Comparison of ENCODE assay signal across 15 mouse cellular contexts in the genomic region with DNA sequence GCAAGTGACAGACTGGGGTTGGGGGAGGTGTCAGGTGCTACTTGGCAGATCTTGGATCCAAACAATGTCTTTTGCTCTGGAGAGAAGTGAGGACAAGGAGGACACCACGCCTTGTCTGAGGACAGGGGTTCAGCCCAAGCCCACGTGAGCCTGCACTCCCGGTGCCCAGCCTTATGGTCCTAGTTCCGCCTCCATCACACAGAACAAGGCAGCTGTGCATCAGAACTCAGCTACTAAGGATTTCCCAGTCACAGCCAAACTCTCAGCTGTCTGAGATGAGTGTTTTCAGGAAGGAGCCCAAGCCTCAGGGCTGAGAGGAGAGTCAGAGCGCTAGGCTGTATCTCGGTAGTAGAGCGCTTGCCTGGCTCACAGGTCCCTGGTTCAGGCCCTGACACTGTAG.
A peak's percentile ranks its signal among the peaks of the same experiment; 100 is the strongest.
DNase-seq lines count a peak whose midpoint lies in the region; ATAC-seq and TF ChIP-seq lines count a peak whose summit lies in the region.
"Had no signal": no experiment of that assay in that cellular context is flagged by ENCODE, and none has a peak within 500 bp of the region (broad histone marks: within the 10 kb centered on the region; RNA-seq: fewer than 3 reads in every experiment).

No protein-coding gene starts in this region.

- 63% methylated on average over 7 of the region's 7 CpGs for WGBS in heart, postnatal 0 days

- H3K36me3 ChIP-seq in heart, postnatal 0 days (replicated peaks; ENCODE audit: control insufficient read depth, insufficient read depth, low read length), result no peaks in the 10 kb centered on the region
- H3K36me3 ChIP-seq: embryonic facial prominence, embryonic 12.5 days; forebrain, embryonic 12.5 days; G1E; lung, embryonic 15.5 days had no signal

- H3K4me3 ChIP-seq in heart, postnatal 0 days (ENCODE audit: low read depth, low read length), result no peak overlapping the region
- H3K4me3 ChIP-seq: embryonic facial prominence, embryonic 12.5 days; forebrain, embryonic 12.5 days; lung, embryonic 15.5 days had no signal

- no peak overlapping the region for H3K4me2 ChIP-seq in heart, postnatal 0 days (ENCODE audit: low read depth, low read length)
- H3K4me2 ChIP-seq: embryonic facial prominence, embryonic 12.5 days; forebrain, embryonic 12.5 days; lung, embryonic 15.5 days; midbrain, embryonic 11.5 days had no signal

- H3K9ac ChIP-seq in heart, postnatal 0 days (replicated peaks; ENCODE audit: low read depth, low read length), result no peak overlapping the region
- H3K9ac ChIP-seq: embryonic facial prominence, embryonic 12.5 days; forebrain, embryonic 12.5 days; lung, embryonic 15.5 days had no signal

- no peak for TF ChIP-seq EP300 in heart, postnatal 0 days (IDR thresholded peaks at IDR 0.05; ENCODE audit: low read depth)

- peak; percentile 21 for DNase-seq in adrenal gland, postnatal 14 days
- DNase-seq in adrenal gland, postnatal 4 days (ENCODE audit: low spot score in 2 of 2), result no peak
- no peak for DNase-seq in heart, postnatal 0 days (ENCODE audit: low spot score)
- no peak for DNase-seq in heart, postnatal 14 days
- DNase-seq in right cerebral cortex, postnatal 25 days, result peak; percentile 33
- no peak for DNase-seq in right cerebral cortex, postnatal 10 days (ENCODE audit: low spot score in 2 of 2)
- no peak for DNase-seq in layer of hippocampus, postnatal 36 days
- DNase-seq: gastrocnemius, postnatal 25 days; thymus, adult 18-20 months had no signal

- H3K27ac ChIP-seq in heart, postnatal 0 days (ENCODE audit: low read depth), result no peak overlapping the region
- H3K27ac ChIP-seq: embryonic facial prominence, embryonic 12.5 days; forebrain, embryonic 12.5 days; lung, embryonic 15.5 days had no signal

- H3K27me3 ChIP-seq in heart, postnatal 0 days (ENCODE audit: control insufficient read depth, insufficient read depth, low read length), result no peaks in the 10 kb centered on the region
- H3K27me3 ChIP-seq: embryonic facial prominence, embryonic 12.5 days; lung, embryonic 15.5 days had no signal

- no peak for TF ChIP-seq CTCF in heart, postnatal 0 days (IDR thresholded peaks at IDR 0.05; ENCODE audit: low read depth)

- ATAC-seq in heart, postnatal 0 days (ENCODE audit: insufficient read depth, low read depth), result peak; percentile 8; the same call in 1 of the 2 replicates
- ATAC-seq in megakaryocyte, adult 5-6 weeks (ENCODE audit: poor library complexity, severe bottlenecking), result no peak

- H3K9me3 ChIP-seq in heart, postnatal 0 days (replicated peaks; ENCODE audit: control insufficient read depth, low read length), result no peaks in the 10 kb centered on the region
- H3K9me3 ChIP-seq: embryonic facial prominence, embryonic 12.5 days; forebrain, embryonic 12.5 days; lung, embryonic 15.5 days had no signal

- peaks cover 10% of the 10 kb centered on the region; the same call in 1 of the 2 replicates for H3K4me1 ChIP-seq in heart, postnatal 0 days (ENCODE audit: control insufficient read depth, insufficient read depth)

- intact Hi-C loops in heart, postnatal 14 days (cut with DNase I), result no loop called here

Comparison
In these comparisons a context has a peak if more than half of its experiments do, and no peak if none do; other contexts are left out.
1. DNase-seq: peak in adrenal gland, postnatal 14 days (single experiment) and right cerebral cortex, postnatal 25 days (single experiment); none in adrenal gland, postnatal 4 days (0 of 2), heart, postnatal 0 days (single experiment), heart, postnatal 14 days (0 of 2), right cerebral cortex, postnatal 10 days (0 of 2) and layer of hippocampus, postnatal 36 days (0 of 2).